Mouse (Mus musculus) heart, embryonic 11.5 days (tissue): ENCODE measurements around the gene Klhl24. TPM values are rescaled to one million over a fixed set of nuclear protein-coding genes. Genes with fewer than 3 reads are reported as not detected.

Source experiments
- ATAC-seq: fragments of 200-750 bp; cut with Nextera tagmentation; replicated peaks from 2 replicates; pipeline ENCODE4 v1.8.0; 2017; ENCODE audit warnings: moderate library complexity; ENCODE audit not compliant: insufficient number of reproducible peaks, low FRiP score, low TSS enrichment
- H3K27ac ChIP-seq: fragments of 300-500 bp; sonication (generic); 2 replicates; pipeline ENCODE4 v1.5.1; 2014; ENCODE audit warnings: mild to moderate bottlenecking, low read depth, low read length
- H3K27me3 ChIP-seq: fragments of 300-500 bp; sonication (generic); 2 replicates; pipeline ENCODE4 v1.6.1; 2014; ENCODE audit warnings: mild to moderate bottlenecking, low read length, mixed read lengths; ENCODE audit not compliant: control insufficient read depth, insufficient read depth
- H3K36me3 ChIP-seq: fragments of 300-500 bp; sonication (generic); 2 replicates; pipeline ENCODE4 v1.6.1; 2014; ENCODE audit warnings: mild to moderate bottlenecking, low read length, moderate library complexity, mixed read lengths; ENCODE audit not compliant: control insufficient read depth, insufficient read depth
- H3K4me1 ChIP-seq: fragments of 300-500 bp; sonication (generic); 2 replicates; pipeline ENCODE4 v1.6.1; 2014; ENCODE audit warnings: low read length; ENCODE audit not compliant: control insufficient read depth, insufficient read depth
- H3K4me2 ChIP-seq: fragments of 300-500 bp; sonication (generic); 2 replicates; pipeline ENCODE4 v1.6.1; 2014; ENCODE audit warnings: mild to moderate bottlenecking, moderate library complexity
- H3K4me3 ChIP-seq: fragments of 300-500 bp; sonication (generic); 2 replicates; pipeline ENCODE4 v1.5.1; 2014; ENCODE audit warnings: low read depth, low read length
- H3K9ac ChIP-seq: fragments of 300-500 bp; sonication (generic); 2 replicates; pipeline ENCODE4 v1.6.1; 2014; ENCODE audit warnings: mild to moderate bottlenecking, low read depth, low read length, moderate library complexity
- H3K9me3 ChIP-seq: fragments of 300-500 bp; sonication (generic); replicated peaks from 2 replicates; pipeline ENCODE4 v1.6.1; 2016; ENCODE audit warnings: low read length; ENCODE audit not compliant: control insufficient read depth
- WGBS: fragments of 180-500 bp; shearing (Covaris S2); extraction: QIAGEN DNeasy Blood & Tissue Kit; methylation state at CpG from one replicate; pipeline ENCODE4 v1.1.7; 2014; ENCODE audit not compliant: insufficient replicate concordance; 5-methylcytosine and 5-hydroxymethylcytosine counted together
- polyA plus RNA-seq: library from polyadenylated mRNA; unstranded; fragments of >200 nt; fragmentation: Nextera tagmentation; extraction: Ambion mirVana; gene quantifications from 2 replicates; pipeline ENCODE4 v1.2.1, GENCODE M21; 2014

Gene Klhl24
- polyA plus RNA-seq, 1 experiment from 2014 or later: 31.5 TPM

GRCm38 (mm10) chr16:20089636-20090035 is 7.7 kb upstream of the Klhl24 start:
- no peaks in the 10 kb centered on the region for H3K36me3 ChIP-seq
- H3K27me3 ChIP-seq: no peaks in the 10 kb centered on the region
- WGBS: 87% methylated on average over 3 of the region's 3 CpGs
- no peak overlapping the region for H3K4me3 ChIP-seq
- H3K4me2 ChIP-seq: no peak overlapping the region
- no peak for ATAC-seq
- peaks cover 3% of the 10 kb centered on the region; the same call in 1 of the 2 replicates for H3K4me1 ChIP-seq
- no peak overlapping the region for H3K27ac ChIP-seq
- H3K9me3 ChIP-seq: 0 out of 2 replicates have a peak, but pooled peaks cover 2% of the 10 kb centered on the region
- no peak overlapping the region for H3K9ac ChIP-seq

DNA sequence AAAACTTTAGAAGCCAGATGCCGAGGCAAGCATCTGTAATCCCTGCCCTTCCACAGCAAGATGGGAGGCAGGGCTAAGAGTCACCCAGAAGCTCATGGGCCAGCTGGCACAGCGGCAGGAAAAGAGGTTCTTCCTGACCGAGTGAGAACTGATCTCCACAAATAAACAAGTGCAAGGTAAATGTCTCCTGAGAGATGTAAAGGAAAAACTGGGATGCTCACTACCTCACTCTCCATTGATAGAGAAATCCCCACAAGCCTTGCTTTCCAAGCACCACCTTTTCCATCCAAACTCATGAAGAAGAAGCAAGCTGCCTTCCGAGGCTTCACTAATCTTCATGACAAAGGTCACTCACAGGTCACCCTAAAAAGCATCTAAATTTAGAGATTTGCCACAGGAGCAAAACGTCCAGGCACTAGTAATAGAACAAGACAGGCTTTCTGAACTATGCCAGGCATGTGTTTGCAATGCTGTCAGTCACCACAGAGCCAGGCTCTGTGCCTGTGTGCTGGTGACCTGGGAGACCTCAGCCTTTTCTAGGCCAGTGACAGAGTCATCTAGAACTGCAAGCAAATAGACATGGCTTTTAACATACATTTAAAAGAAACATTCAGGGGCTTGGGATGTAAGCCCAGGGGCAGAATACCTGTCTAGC is 6.3 kb upstream of the Klhl24 start:
- ATAC-seq: 0 out of 2 replicates have a peak, but pooled peaks have one; percentile 53
- Histone ChIP-seq H3K27me3 (no peaks in the 10 kb centered on the region), H3K27ac (peak overlapping the region; percentile 86), H3K9ac (peak overlapping the region; percentile 36; the same call in 1 of the 2 replicates), H3K4me3 (no peak overlapping the region), H3K9me3 (0 out of 2 replicates have a peak, but pooled peaks cover 2% of the 10 kb centered on the region), H3K4me2 (peak overlapping the region; percentile 29), H3K4me1 (peaks cover 3% of the 10 kb centered on the region; the same call in 1 of the 2 replicates), H3K36me3 (no peaks in the 10 kb centered on the region)
- WGBS: 14% methylated on average over 5 of the region's 5 CpGs

- 0 out of 2 replicates have a peak, but pooled peaks cover 2% of the 10 kb centered on the region for H3K9me3 ChIP-seq
- H3K4me1 ChIP-seq: peaks cover 3% of the 10 kb centered on the region; the same call in 1 of the 2 replicates
- no peaks in the 10 kb centered on the region; the same call in 1 of the 2 replicates for H3K36me3 ChIP-seq
- WGBS: 77% methylated on average over 2 of the region's 2 CpGs
- H3K9ac ChIP-seq: no peak overlapping the region
- no peak for ATAC-seq
- H3K4me2 ChIP-seq: no peak overlapping the region
- H3K27me3 ChIP-seq: no peaks in the 10 kb centered on the region
- H3K4me3 ChIP-seq: no peak overlapping the region
- no peak overlapping the region for H3K27ac ChIP-seq
These were observed 1.4 kb upstream of the Klhl24 start for GRCm38 (mm10) chr16:20095966-20096365.

DNA sequence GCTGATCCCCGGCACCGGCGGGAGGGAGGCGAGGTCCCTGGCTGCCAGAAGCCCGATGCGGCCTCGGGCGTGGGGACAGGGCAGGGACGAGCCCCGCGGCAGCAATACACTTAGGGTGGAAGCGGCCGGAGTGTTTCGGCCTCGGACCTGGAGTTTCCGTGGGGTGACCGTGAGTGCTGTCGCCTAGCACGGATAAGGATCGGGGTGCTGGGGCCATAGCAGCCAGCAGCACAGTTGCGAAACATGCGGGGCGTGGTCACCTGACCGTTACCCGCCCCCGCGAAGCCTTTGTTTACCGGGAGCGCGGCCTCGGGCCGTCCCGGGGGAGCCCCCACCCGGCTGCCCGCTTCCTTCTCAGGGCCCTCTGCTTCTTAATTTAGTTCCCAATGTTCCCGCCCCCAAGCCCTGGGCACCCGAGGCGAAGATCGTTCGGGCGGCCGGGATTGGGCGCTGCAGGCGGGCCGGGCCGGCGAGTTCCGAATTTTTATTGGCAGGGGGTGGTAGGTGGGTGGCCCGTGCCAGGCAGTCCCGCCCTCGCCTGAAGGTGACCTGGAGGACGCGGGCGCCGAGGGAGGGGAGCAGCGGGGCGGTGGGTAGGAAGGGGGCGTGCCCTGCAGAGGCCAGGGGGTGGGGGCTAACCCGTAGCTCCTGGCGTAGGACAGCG is 501 bp downstream of the Klhl24 start:
- under 1% methylated on average over 61 of the region's 61 CpGs for WGBS
- ATAC-seq: peak; percentile 95
- Histone ChIP-seq H3K4me3 (peak overlapping the region; percentile 88), H3K9ac (peak overlapping the region; percentile 98), H3K36me3 (no peaks in the 10 kb centered on the region; the same call in none of the 2 replicates), H3K27me3 (no peaks in the 10 kb centered on the region), H3K27ac (peak overlapping the region; percentile 98), H3K9me3 (0 out of 2 replicates have a peak, but pooled peaks cover 2% of the 10 kb centered on the region), H3K4me1 (no peaks in the 10 kb centered on the region), H3K4me2 (peak overlapping the region; percentile 64)

GRCm38 (mm10) chr16:20098375-20098727 is 1.0 kb downstream of the Klhl24 start:
- ATAC-seq: no peak
- Histone ChIP-seq H3K9me3 (peaks cover 5% of the 10 kb centered on the region), H3K36me3 (peaks cover 3% of the 10 kb centered on the region), H3K4me3 (peak overlapping the region; percentile 88), H3K4me2 (peak overlapping the region; percentile 64), H3K27ac (peak overlapping the region; percentile 98; the same call in 1 of the 2 replicates), H3K4me1 (no peaks in the 10 kb centered on the region), H3K9ac (peak overlapping the region; percentile 98; the same call in 1 of the 2 replicates), H3K27me3 (no peaks in the 10 kb centered on the region)
- 9% methylated on average over 4 of the region's 4 CpGs for WGBS

DNA sequence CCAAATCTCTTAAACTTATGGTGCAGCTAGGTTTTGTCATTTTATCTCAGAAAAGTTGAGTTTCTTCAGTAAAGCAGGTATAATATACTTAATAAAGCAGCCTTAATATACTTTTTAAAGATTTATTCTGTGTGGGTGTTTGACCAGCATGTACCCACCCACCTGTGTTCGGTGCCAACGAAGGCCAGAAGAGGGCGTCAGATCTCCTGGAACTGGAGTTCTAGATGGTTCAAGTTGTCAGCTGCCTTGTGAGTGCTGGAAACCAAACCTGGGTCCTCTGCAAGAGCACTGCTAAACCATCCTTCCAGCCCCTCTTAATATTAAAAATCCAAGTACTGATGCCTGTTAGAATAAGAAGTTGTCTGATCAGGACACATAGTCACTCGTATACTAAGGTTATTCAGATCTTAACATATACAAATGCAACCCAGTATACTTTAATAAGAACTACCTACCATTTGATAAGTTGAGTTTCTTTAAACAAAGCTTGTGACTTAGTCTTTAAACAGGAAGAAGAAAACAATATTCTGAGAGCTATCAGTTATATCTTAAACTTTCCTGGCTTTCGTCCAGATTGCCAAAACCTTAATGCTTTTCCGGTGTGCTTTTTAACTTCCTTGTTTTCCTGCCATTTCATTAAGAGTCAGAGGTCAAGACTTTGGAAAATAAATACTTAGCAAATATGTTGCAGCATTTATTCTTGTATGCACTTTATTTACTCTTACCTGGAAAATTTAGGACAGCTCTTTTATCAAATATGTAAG is 1.7 kb downstream of the Klhl24 start:
- Histone ChIP-seq H3K4me3 (no peak overlapping the region), H3K27ac (no peak overlapping the region), H3K9me3 (peaks cover 8% of the 10 kb centered on the region), H3K9ac (no peak overlapping the region), H3K27me3 (no peaks in the 10 kb centered on the region), H3K4me2 (peak overlapping the region; percentile 64; the same call in 1 of the 2 replicates), H3K36me3 (peaks cover 10% of the 10 kb centered on the region), H3K4me1 (no peaks in the 10 kb centered on the region)
- ATAC-seq: no peak
- WGBS: 92% methylated on average over 6 of the region's 6 CpGs

DNA sequence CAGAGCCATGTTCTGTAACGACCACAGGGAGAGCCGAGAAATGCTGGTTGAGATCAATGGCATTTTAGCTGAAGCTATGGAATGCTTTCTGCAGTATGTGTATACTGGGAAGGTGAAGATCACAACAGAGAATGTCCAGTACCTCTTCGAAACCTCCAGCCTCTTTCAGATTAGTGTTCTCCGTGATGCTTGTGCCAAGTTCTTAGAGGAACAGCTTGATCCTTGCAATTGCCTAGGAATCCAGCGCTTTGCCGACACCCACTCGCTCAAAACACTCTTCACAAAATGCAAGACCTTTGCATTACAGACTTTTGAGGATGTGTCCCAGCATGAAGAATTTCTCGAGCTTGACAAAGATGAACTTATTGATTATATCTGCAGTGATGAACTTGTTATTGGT is 9.7 kb downstream of the Klhl24 start:
- Histone ChIP-seq H3K4me2 (no peak overlapping the region), H3K27ac (no peak overlapping the region), H3K9me3 (peaks cover 7% of the 10 kb centered on the region), H3K4me3 (no peak overlapping the region), H3K36me3 (peaks cover 45% of the 10 kb centered on the region), H3K4me1 (no peaks in the 10 kb centered on the region), H3K9ac (no peak overlapping the region), H3K27me3 (no peaks in the 10 kb centered on the region)
- ATAC-seq: no peak
- 84% methylated on average over 8 of the region's 8 CpGs for whole genome bisulfite sequencing

GRCm38 (mm10) chr16:20108961-20109360 is 11.6 kb downstream of the Klhl24 start:
- Histone ChIP-seq H3K4me3 (no peak overlapping the region), H3K4me2 (no peak overlapping the region), H3K36me3 (peaks cover 39% of the 10 kb centered on the region), H3K27ac (no peak overlapping the region), H3K9ac (no peak overlapping the region), H3K27me3 (no peaks in the 10 kb centered on the region), H3K4me1 (no peaks in the 10 kb centered on the region), H3K9me3 (no peaks in the 10 kb centered on the region; the same call in 1 of the 2 replicates)
- no peak for ATAC-seq
- 88% methylated on average over 6 of the region's 6 CpGs for WGBS
